Mouse (Mus musculus): ENCODE measurements around the gene Hoxd1. TPM values are rescaled to one million over a fixed set of nuclear protein-coding genes. Genes with fewer than 3 reads are reported as not detected.

The Hoxd1 gene
- polyA plus RNA-seq, 2 experiments = not detected

GRCm38 (mm10) chr2:74715504-74716241, 47.1 kb upstream of the Hoxd1 start:
- Histone ChIP-seq H3K9me3 (ENCODE audit: control insufficient read depth, low read length) (no peaks in the 10 kb centered on the region), H3K36me3 (replicated peaks; ENCODE audit: control insufficient read depth, insufficient read depth, low read depth) (no peaks in the 10 kb centered on the region), H3K9ac (replicated peaks) (no peak overlapping the region), H3K27me3 (ENCODE audit: control insufficient read depth, insufficient read depth, low read length) (peaks cover 65% of the 10 kb centered on the region), H3K27ac (no peak overlapping the region), H3K4me1 (replicated peaks; ENCODE audit: control insufficient read depth in 2 of 2, insufficient read depth in 2 of 2, low read length in 1 of 2) (no peaks in the 10 kb centered on the region), H3K4me3 (ENCODE audit: insufficient read depth in 1 of 2, low read depth in 2 of 2, low read length in 2 of 2) (no peak overlapping the region), H3K4me2 (ENCODE audit: low read depth) (no peak overlapping the region)
- ATAC-seq (ENCODE audit: insufficient read depth) (0 out of 2 replicates have a peak, but pooled peaks have one; percentile 28), DNase-seq (ENCODE audit: low read depth in 3 of 3, low spot score in 3 of 3) (peak in 2 of 3 experiments; percentile 29 to 30)
- 2% methylated on average over 26 of the region's 26 CpGs for WGBS (ENCODE audit: insufficient replicate concordance)
- TF ChIP-seq EP300 (IDR thresholded peaks at IDR 0.05; ENCODE audit: low read depth) (no peak), CTCF (IDR thresholded peaks at IDR 0.05; ENCODE audit: low read depth) (peak; percentile 84)

- no peak for TF ChIP-seq EP300 (IDR thresholded peaks at IDR 0.05; ENCODE audit: low read depth)
- TF ChIP-seq CTCF (IDR thresholded peaks at IDR 0.05; ENCODE audit: low read depth) = no peak
- H3K9ac ChIP-seq (replicated peaks) = no peak overlapping the region
- WGBS (ENCODE audit: insufficient replicate concordance) = 2% methylated on average over 2 of the region's 2 CpGs
Observed at GRCm38 (mm10) chr2:74720384-74720783, 42.4 kb upstream of the Hoxd1 start.

GRCm38 (mm10) chr2:74720955-74721491, 41.8 kb upstream of the Hoxd1 start:
- H3K9me3 ChIP-seq (ENCODE audit: control insufficient read depth, low read length) = no peaks in the 10 kb centered on the region
- ATAC-seq (ENCODE audit: insufficient read depth) (no peak), DNase-seq (ENCODE audit: low read depth in 3 of 3, low spot score in 3 of 3) (no peak)
- H3K9ac ChIP-seq (replicated peaks) = no peak overlapping the region
- H3K4me2 ChIP-seq (ENCODE audit: low read depth) = no peak overlapping the region
- 49% methylated on average over 5 of the region's 5 CpGs for WGBS (ENCODE audit: insufficient replicate concordance)
- no peak overlapping the region for H3K4me3 ChIP-seq (ENCODE audit: insufficient read depth in 1 of 2, low read depth in 2 of 2, low read length in 2 of 2)
- no peaks in the 10 kb centered on the region for H3K4me1 ChIP-seq (replicated peaks; ENCODE audit: control insufficient read depth in 2 of 2, insufficient read depth in 2 of 2, low read length in 1 of 2)
- H3K27ac ChIP-seq = no peak overlapping the region
- TF ChIP-seq EP300 (IDR thresholded peaks at IDR 0.05; ENCODE audit: low read depth) = no peak
- no peak for TF ChIP-seq CTCF (IDR thresholded peaks at IDR 0.05; ENCODE audit: low read depth)
- peaks cover 59% of the 10 kb centered on the region for H3K27me3 ChIP-seq (ENCODE audit: control insufficient read depth, insufficient read depth, low read length)
- H3K36me3 ChIP-seq (replicated peaks; ENCODE audit: control insufficient read depth, insufficient read depth, low read depth) = no peaks in the 10 kb centered on the region

More at GRCm38 (mm10) chr2:74720384-74720783, 42.4 kb upstream of the Hoxd1 start:
- peaks cover 59% of the 10 kb centered on the region for H3K27me3 ChIP-seq (ENCODE audit: control insufficient read depth, insufficient read depth, low read length)
- H3K9me3 ChIP-seq (ENCODE audit: control insufficient read depth, low read length) = no peaks in the 10 kb centered on the region
- DNase-seq (ENCODE audit: low read depth in 3 of 3, low spot score in 3 of 3) = no peak
- H3K36me3 ChIP-seq (replicated peaks; ENCODE audit: control insufficient read depth, insufficient read depth, low read depth) = no peaks in the 10 kb centered on the region
- H3K4me3 ChIP-seq (ENCODE audit: insufficient read depth in 1 of 2, low read depth in 2 of 2, low read length in 2 of 2) = no peak overlapping the region
- H3K27ac ChIP-seq = no peak overlapping the region
- ATAC-seq (ENCODE audit: insufficient read depth) = no peak
- no peak overlapping the region for H3K4me2 ChIP-seq (ENCODE audit: low read depth)
- no peaks in the 10 kb centered on the region for H3K4me1 ChIP-seq (replicated peaks; ENCODE audit: control insufficient read depth in 2 of 2, insufficient read depth in 2 of 2, low read length in 1 of 2)

- H3K4me2 ChIP-seq (ENCODE audit: low read depth) = no peak overlapping the region
- no peak for DNase-seq (ENCODE audit: low read depth in 3 of 3, low spot score in 3 of 3)
Observed at GRCm38 (mm10) chr2:74721882-74722281, 40.9 kb upstream of the Hoxd1 start.

GRCm38 (mm10) chr2:74722949-74723348, 39.8 kb upstream of the Hoxd1 start:
- Histone ChIP-seq H3K4me1 (replicated peaks; ENCODE audit: control insufficient read depth in 2 of 2, insufficient read depth in 2 of 2, low read length in 1 of 2) (no peaks in the 10 kb centered on the region), H3K27me3 (ENCODE audit: control insufficient read depth, insufficient read depth, low read length) (peaks cover 75% of the 10 kb centered on the region), H3K36me3 (replicated peaks; ENCODE audit: control insufficient read depth, insufficient read depth, low read depth) (no peaks in the 10 kb centered on the region), H3K27ac (no peak overlapping the region), H3K9me3 (ENCODE audit: control insufficient read depth, low read length) (no peaks in the 10 kb centered on the region), H3K4me2 (ENCODE audit: low read depth) (no peak overlapping the region), H3K9ac (replicated peaks) (no peak overlapping the region), H3K4me3 (ENCODE audit: insufficient read depth in 1 of 2, low read depth in 2 of 2, low read length in 2 of 2) (no peak overlapping the region)
- no peak for TF ChIP-seq EP300 (IDR thresholded peaks at IDR 0.05; ENCODE audit: low read depth)
- no peak for TF ChIP-seq CTCF (IDR thresholded peaks at IDR 0.05; ENCODE audit: low read depth)
- DNase-seq (ENCODE audit: low read depth in 3 of 3, low spot score in 3 of 3) (no peak), ATAC-seq (ENCODE audit: insufficient read depth) (no peak)
- 16% methylated on average over 8 of the region's 8 CpGs for WGBS (ENCODE audit: insufficient replicate concordance)

More at GRCm38 (mm10) chr2:74721882-74722281, 40.9 kb upstream of the Hoxd1 start:
- 23% methylated on average over 6 of the region's 6 CpGs for WGBS (ENCODE audit: insufficient replicate concordance)
- no peak overlapping the region for H3K9ac ChIP-seq (replicated peaks)
- TF ChIP-seq CTCF (IDR thresholded peaks at IDR 0.05; ENCODE audit: low read depth) (no peak), EP300 (IDR thresholded peaks at IDR 0.05; ENCODE audit: low read depth) (no peak)
- no peaks in the 10 kb centered on the region for H3K9me3 ChIP-seq (ENCODE audit: control insufficient read depth, low read length)
- no peak overlapping the region for H3K4me3 ChIP-seq (ENCODE audit: insufficient read depth in 1 of 2, low read depth in 2 of 2, low read length in 2 of 2)
- ATAC-seq (ENCODE audit: insufficient read depth) = no peak
- H3K4me1 ChIP-seq (replicated peaks; ENCODE audit: control insufficient read depth in 2 of 2, insufficient read depth in 2 of 2, low read length in 1 of 2) = no peaks in the 10 kb centered on the region
- H3K27ac ChIP-seq = no peak overlapping the region
- no peaks in the 10 kb centered on the region for H3K36me3 ChIP-seq (replicated peaks; ENCODE audit: control insufficient read depth, insufficient read depth, low read depth)
- peaks cover 64% of the 10 kb centered on the region for H3K27me3 ChIP-seq (ENCODE audit: control insufficient read depth, insufficient read depth, low read length)
